Mouse (Mus musculus) large intestine, adult 2 months (tissue): Measurements from ENCODE around the gene Mydgf. TPM values are rescaled to one million over a fixed set of nuclear protein-coding genes. Genes with fewer than 3 reads are reported as not detected.

ENCODE experiments used
- DNase-seq: peaks from one replicate; pipeline ENCODE4 v3.0.0-alpha.2; 2012; ENCODE audit warnings: low read depth, low spot score
- WGBS: fragments of 180-500 bp; shearing (Covaris S2); methylation state at CpG from one replicate; pipeline ENCODE4 v1.1.7; 2018; 5-methylcytosine and 5-hydroxymethylcytosine counted together
- polyA plus RNA-seq: library from polyadenylated mRNA; depleted of rRNA; stranded (reverse); fragments of >200 nt; gene quantifications from 2 replicates; pipeline ENCODE4 v1.2.3, GENCODE M21; 2012

Mydgf gene
- polyA plus RNA-seq, 1 experiment = 113 TPM

- WGBS = 77% methylated on average over 2 of the region's 2 CpGs
- no peak for DNase-seq
Observed at GRCm38 (mm10) chr17:56196860-56197259, 13.1 kb upstream of the Mydgf start.

- WGBS = 45% methylated on average over 13 of the region's 13 CpGs
- no peak for DNase-seq
Observed at GRCm38 (mm10) chr17:56194765-56195164, 11.0 kb upstream of the Mydgf start.

GRCm38 (mm10) chr17:56194357-56194756 is 10.6 kb upstream of the Mydgf start:
- no peak for DNase-seq
- WGBS = 69% methylated on average over 12 of the region's 12 CpGs

- 84% methylated on average over 6 of the region's 6 CpGs for WGBS
Observed at GRCm38 (mm10) chr17:56191266-56191665, 7.5 kb upstream of the Mydgf start.

DNA sequence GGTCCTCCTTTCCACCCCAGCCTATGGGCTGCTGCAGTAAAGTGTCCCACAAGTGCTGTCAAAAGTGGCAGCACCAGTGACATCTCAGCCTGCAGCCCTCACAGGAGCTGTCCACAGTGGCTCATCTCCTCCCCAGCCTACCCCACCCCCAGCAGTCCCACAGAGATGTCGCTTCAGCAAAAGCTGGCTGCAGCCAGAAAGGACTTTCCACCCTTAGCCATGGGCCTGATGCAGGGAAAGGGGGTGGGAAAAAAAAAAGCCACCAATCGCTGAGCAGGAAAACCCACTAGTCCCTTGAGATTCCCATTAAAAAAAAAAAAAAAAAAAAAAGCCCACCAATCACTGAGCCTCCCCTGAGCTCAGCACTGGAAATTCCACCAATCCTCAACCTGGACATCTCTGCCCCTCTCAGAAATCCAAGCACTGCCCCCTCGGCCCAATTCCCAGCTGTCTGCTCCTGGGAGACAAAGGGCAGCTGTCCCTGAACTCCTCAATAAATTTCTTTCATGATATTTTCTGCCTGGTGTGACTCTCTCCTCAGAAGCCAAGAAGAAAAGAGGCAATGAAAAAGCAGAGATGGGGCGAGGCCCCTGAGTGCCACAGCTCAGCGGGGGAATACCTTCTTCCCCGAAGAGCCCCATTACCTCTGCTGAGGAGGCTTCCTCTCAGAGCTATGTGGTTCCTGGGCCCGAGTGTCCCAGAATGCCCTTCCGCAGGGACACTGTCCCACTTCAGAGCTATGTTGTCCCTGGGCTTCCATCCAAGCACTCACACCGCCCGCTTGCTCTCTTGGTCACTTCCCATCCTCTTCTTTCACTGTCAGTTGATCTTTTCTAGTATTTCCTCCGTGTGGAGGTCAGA is 1.8 kb upstream of the Mydgf start:
- WGBS = 43% methylated on average over 11 of the region's 11 CpGs
- DNase-seq = no peak

More at GRCm38 (mm10) chr17:56191266-56191665, 7.5 kb upstream of the Mydgf start:
- no peak for DNase-seq

- 2% methylated on average over 14 of the region's 14 CpGs for WGBS
- DNase-seq = no peak
Observed at GRCm38 (mm10) chr17:56182975-56183657, 604 bp downstream of the Mydgf start.

- WGBS = 97% methylated on average over 3 of the region's 3 CpGs
- no peak for DNase-seq
Observed at GRCm38 (mm10) chr17:56175416-56175815, 8.3 kb downstream of the Mydgf start.

DNA sequence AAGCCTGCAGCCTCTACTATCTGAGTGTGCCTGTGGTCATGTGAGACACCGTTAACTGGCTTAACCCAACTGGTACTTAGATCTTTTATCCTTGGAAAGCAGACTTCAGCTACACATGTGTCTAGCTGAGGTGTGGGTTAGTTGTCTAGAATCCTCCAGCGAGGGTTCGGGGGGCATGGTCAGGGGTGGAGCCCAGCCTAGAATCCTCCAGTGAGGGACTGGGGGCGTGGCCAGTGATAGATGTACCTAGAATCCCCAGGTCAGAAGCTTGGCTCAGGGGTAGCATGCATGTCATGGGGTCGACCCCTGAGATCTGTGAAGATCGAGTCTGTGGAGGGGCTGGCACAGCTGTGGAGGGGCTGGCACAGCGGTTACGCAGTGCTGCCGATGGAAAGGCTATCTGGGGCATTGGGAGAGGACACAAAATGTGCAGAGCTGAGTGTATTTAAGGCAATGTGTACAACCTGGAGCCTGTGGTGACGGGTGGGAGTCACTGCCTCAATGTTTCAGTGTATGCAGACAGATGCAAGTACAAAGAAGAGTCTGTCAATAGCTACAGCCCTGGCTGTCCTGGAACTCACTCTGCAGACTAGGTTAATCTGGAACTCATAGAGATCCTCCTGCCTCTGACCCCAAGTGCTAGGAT is 10.2 kb downstream of the Mydgf start:
- 69% methylated on average over 10 of the region's 10 CpGs for WGBS
- DNase-seq = no peak

DNA sequence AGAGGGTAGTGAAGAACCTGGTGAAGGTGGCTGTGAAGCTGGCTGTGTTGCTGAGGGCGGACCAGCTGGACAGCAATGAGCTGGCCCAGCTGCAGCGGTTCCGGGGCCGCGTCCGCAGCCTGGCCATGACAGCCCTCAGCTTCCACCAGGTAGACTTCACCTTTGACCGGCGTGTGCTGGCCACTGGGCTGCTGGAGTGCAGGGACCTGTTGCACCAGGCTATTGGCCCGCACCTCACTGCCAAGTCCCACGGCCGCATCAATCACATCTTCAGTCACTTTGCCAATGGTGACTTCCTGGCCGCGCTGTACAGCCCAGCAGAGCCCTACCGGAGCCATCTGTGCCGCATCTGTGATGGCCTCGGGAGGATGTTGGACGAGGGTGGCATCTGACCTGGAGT is 11.8 kb downstream of the Mydgf start:
- 91% methylated on average over 17 of the region's 17 CpGs for WGBS
- no peak for DNase-seq

DNA sequence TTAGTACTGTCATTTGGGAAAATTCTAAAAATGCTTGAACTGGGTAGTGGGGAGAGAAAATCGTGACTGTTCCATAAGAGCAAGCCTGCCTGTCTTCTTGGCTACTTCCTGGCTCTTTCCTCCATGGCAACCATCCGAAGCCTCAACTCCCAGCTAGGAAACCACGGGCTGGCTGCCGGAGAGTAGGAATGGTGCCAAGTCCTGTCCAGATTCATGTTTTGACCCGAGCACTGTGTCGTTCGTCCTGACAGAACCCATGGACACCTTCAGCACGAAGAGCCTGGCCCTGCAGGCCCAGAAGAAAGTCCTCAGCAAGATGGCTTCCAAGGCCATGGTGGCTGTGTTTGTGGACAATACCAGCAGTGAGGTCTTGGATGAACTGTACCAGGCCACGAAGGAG is 12.3 kb downstream of the Mydgf start:
- WGBS = 80% methylated on average over 9 of the region's 9 CpGs
- DNase-seq = no peak

GRCm38 (mm10) chr17:56170636-56171035 is 13.1 kb downstream of the Mydgf start:
- WGBS = 78% methylated on average over 10 of the region's 10 CpGs
- DNase-seq = no peak

- 24% methylated on average over 6 of the region's 6 CpGs for WGBS
- DNase-seq = no peak
Observed at GRCm38 (mm10) chr17:56169830-56170229, 13.9 kb downstream of the Mydgf start.

DNA sequence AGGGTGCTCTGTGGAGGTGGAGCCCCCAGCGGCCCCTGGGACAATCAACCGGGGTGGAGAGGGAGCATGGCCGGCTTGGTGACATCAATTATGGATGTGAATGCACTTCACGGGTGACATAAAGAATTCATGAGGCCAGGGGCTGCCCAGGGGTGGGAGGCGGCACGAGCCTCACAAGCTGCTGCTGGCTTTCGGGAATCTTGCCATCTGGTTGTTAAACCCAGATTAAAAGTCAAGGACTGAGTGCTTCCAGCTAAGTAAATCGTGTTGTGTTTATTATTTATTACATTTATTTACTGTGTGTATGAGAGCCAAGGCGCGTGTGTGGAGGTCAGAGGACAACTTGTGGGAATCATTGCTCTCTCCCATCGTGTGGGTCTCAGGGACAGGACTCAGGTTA is 18.0 kb downstream of the Mydgf start:
- WGBS = 18% methylated on average over 11 of the region's 11 CpGs

GRCm38 (mm10) chr17:56164510-56164909 is 19.2 kb downstream of the Mydgf start:
- WGBS = 24% methylated on average over 3 of the region's 3 CpGs
- no peak for DNase-seq

More for the DNA sequence above, 18.0 kb downstream of the Mydgf start:
- no peak for DNase-seq

DNA sequence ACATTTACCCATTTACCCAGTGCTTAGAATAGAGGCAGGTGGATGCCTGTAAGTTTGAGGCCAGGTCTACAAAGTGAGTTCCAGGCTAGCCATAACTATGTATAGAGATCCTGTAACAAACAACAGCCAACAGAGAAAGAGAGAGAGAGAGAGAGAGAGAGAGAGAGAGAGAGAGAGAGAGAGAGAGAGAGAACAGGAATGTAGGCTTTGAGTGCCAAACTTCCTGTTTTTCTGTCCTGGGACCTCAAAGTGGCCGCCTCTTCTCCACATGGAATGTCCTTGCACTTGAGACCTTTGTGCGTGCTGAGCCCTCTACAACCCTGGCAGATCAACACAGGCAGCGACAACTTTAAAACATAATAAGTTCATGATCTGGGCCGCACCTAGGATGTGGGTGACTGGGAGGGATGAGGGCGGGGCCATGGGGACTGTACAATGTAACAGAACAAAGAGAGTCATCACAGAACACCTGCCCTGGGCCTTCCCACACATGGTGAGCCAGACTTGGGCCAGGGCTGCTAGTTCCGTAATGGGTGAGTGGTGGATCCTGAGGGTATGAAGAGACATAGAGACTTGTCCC is 20.1 kb downstream of the Mydgf start:
- peak; percentile 91 for DNase-seq
- 23% methylated on average over 6 of the region's 6 CpGs for WGBS

DNA sequence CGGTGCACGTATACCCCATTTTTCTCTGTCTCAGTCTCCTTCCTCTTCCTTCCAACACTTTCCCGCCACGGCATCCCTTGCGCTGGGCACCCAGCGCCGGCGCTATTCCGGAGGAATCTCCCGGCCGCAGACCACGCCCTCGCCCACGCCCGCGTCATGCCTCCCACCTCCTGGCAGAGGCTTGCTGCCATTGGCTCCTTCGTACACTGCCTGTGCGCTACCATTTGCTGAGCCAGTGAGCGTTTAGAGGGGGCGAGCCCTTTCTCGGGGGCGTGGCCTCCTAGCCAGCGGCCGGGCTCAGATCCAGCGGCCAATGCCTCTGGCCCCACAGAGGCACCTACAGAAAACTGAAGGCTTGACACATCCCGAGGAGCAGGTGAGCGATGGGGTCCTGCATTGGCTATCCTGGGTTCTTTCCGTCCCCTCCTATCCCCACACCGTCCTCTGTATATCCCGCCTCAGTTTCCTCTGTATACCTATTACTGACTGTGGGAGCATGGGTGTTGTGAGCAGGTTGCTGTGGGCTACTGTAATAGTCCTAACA is 21.4 kb downstream of the Mydgf start, which contains the start of gene Tnfaip8l1:
Gene Tnfaip8l1 (plus strand): TSS at position 247 of the 544 bp plus-strand sequence.
- 1% methylated on average over 30 of the region's 30 CpGs for WGBS
- DNase-seq = peak; percentile 75

GRCm38 (mm10) chr17:56159729-56160128 is 24.0 kb downstream of the Mydgf start:
- no peak for DNase-seq
- WGBS = 3% methylated on average over 9 of the region's 9 CpGs

- WGBS = 31% methylated on average over 9 of the region's 9 CpGs
- DNase-seq = no peak
Observed at GRCm38 (mm10) chr17:56153643-56154042, 30.1 kb downstream of the Mydgf start.

- WGBS = 51% methylated on average over 2 of the region's 2 CpGs
- DNase-seq = no peak
Observed at GRCm38 (mm10) chr17:56149897-56150296, 33.8 kb downstream of the Mydgf start.
